Mouse (Mus musculus) mature B cell (primary cell): ENCODE measurements around the gene Galr2.
"Not testable (repeated sequence)": the region's sequence is repeated elsewhere in the genome, so short reads cannot be mapped to it uniquely, and the experiment has no call there.

Experiments
- in situ Hi-C: fragments of 300-500 bp; cut with MboI; formaldehyde crosslinking; loops from 2 replicates; pipeline ENCODE4 v1.14.3; 2019

Gene Galr2

GRCm38 (mm10) chr11:116269560-116269959 is 11.2 kb upstream of the Galr2 start:
- in situ Hi-C loops = no loop called here

GRCm38 (mm10) chr11:116272589-116273468 is 7.9 kb upstream of the Galr2 start:
- in situ Hi-C loops = no loop called here

DNA sequence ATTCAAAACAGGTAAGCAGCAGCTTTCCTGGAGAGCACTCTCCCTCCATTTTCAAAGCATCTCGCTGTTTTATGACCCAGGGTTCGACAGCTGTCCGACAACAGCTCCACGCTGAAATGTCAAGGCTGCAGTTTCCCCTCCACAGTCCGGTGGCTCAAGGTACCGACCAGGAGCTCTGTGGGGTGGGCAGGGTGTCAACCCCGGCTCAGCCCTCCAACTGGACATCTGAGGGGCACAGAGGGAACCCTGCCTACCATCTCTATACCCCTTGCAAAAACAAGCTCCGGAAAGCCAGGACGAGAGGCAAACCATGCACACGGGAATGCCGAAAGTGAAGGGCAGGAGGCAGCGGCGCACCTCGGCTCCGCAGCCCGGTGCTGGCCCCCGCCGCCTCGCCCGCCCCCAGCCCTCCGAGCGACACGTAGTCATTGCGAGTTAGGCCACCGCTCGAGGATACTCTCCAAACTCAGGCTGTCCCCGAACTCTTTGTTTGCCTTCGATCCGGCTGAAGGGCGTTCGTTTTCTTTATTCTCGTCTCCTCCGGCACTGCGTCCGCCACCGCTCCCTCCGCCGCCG is 7.2 kb upstream of the Galr2 start:
- in situ Hi-C loops = no loop called here

GRCm38 (mm10) chr11:116274045-116274666 is 6.6 kb upstream of the Galr2 start, which contains the start of gene Srp68:
Gene Srp68, minus strand, starts transcription at chr11:116274217.
- in situ Hi-C loops = no loop called here

GRCm38 (mm10) chr11:116277184-116277583 is 3.6 kb upstream of the Galr2 start:
- in situ Hi-C loops = not testable (repeated sequence)

- in situ Hi-C loops = no loop called here
Observed at GRCm38 (mm10) chr11:116281671-116282070, 932 bp downstream of the Galr2 start.

GRCm38 (mm10) chr11:116282089-116282488 is 1.4 kb downstream of the Galr2 start:
- in situ Hi-C loops = no loop called here

- in situ Hi-C loops = no loop called here
Observed at GRCm38 (mm10) chr11:116282912-116283521, 2.3 kb downstream of the Galr2 start.

DNA sequence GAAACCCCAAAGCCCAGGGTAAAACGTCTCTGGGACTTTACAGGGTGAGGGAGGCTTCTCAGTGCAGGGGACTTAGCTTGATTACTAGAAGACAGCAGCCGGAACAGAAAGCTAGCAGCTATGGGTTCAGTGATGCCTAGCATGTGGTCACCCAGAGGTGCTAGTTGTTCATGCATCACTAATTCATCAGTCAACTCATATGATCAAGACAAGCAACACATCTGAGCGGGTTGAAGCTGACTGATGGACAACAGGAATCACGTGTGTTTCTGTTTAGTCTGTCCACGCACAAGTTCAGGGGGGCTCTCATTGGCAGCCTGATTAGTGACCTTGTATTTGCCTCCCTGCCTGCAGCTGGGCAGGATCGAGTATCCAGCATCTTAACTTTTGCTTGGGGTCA is 3.2 kb downstream of the Galr2 start:
- in situ Hi-C loops = no loop called here

DNA sequence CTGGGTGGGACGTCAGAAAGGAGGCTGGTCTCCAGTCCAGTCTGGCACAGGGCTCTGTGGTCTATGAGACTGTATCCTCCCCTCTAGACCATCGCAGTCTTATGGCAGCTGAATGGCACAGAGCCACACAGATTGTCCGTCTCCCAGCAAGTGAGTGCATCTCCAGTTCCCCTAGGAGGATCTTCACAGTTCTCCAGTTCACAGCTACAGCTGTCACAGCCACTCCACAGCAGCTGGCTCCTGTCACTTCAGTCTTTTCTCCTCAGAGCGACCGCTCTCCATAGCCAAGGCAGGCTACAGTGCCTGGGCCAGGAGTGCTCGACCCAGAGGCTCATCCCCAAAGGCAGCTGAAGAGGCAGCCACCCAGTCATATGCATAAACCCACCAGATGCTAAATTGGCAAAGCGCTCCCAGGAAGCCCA is 5.0 kb downstream of the Galr2 start:
- in situ Hi-C loops = no loop called here

- in situ Hi-C loops = no loop called here
Observed at GRCm38 (mm10) chr11:116287351-116287750, 6.6 kb downstream of the Galr2 start.

DNA sequence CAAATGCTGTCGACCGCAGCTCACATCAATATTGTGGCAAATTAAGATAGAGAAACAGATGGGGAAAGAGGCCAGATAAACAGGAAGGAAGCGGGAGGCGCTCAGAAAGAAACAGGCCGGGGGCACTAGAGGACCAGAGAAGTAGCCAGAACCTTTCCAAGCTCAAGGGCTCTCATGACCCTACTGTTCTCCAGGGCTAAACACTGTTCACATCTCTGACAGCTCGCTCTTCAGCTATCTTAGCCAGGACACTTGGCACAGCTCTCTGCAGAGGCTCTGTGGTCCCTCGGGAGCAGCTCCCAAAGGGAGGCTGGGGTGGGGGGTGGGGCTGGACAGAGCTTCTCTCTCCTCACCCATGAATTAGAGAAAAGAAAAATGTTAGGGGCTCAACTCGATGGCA is 9.8 kb downstream of the Galr2 start:
- in situ Hi-C loops = no loop called here

- in situ Hi-C loops = no loop called here
Observed at GRCm38 (mm10) chr11:116292401-116292800, 11.7 kb downstream of the Galr2 start.

- in situ Hi-C loops = no loop called here
Observed at GRCm38 (mm10) chr11:116293538-116294137, 12.9 kb downstream of the Galr2 start.

DNA sequence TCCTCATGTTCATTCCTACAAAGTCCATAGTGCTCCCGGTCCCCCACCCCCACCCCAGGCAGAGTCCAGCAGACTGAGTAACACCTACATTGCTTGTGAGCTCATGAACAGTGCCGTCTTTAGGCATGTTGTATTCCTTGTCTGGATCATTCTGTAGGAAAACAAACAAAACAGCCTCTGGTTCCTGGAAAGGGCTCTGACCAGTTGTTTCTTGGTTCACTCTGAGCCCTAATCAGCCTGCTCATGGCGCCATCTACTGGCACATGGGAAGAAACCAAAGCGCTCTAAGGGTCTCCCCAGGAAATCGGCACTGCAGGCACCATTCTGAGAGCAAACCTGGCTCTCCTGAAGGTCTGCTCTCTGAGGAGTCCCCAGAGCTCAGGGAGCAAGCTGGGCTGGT is 13.6 kb downstream of the Galr2 start:
- in situ Hi-C loops = no loop called here

- in situ Hi-C loops = no loop called here
Observed at GRCm38 (mm10) chr11:116296191-116296734, 15.5 kb downstream of the Galr2 start.

- in situ Hi-C loops = no loop called here
Observed at GRCm38 (mm10) chr11:116297017-116297416, 16.3 kb downstream of the Galr2 start.

DNA sequence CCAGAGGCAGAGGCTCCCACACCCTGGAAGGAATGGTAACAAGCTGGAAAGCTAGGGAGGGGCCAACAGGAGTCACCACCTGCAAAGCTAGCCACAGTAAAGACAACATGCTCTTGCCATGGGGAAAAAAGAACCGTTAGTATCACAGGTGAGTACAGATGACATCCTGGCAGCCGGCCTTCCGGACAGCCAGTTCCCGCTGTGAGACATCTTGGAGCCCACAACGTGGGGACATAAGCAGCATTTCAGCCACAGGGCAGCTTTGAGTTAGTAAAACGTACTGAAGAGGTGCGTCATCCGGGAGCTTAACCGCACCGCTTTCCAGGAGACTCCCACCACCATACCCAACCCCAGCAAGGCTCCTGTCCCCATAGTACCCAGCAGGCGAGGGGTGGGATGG is 17.5 kb downstream of the Galr2 start:
- in situ Hi-C loops = no loop called here

DNA sequence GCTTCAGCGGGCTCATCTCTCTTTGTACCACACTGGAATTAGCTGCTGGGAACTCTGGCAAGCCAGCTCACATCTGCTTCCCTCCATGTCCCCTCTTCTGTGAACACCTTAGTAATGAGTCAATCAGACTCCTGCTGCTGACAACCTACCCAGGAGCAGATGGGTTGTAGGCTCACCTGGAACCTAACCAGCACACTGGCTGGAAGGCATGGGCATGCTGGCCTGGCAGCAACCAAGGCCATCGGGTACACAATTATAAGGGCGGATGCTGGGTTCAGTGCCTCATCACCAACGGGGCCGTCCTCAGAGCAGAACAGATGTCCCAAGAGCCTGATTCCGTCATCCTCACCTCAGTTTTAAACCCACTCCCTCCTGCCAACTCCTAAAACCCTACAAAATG is 17.9 kb downstream of the Galr2 start:
- in situ Hi-C loops = no loop called here

DNA sequence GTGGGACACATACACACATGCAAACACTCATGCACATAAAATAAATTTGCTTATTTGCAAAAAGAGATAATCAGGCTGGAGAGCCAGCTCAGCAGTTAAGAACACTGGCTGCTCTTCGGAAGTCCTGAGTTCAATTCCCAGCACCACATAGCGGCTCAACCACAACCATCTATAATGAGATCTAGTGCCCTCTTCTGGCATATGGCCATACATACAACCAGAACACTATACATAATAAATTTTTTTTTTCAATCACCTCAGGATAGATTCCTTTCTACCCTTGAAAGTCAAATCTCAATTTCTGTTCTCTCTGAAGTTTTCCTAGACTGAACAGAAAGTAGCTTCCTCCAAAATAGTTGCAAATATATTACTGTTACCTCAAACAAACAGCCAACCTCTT is 24.7 kb downstream of the Galr2 start:
- in situ Hi-C loops = no loop called here

DNA sequence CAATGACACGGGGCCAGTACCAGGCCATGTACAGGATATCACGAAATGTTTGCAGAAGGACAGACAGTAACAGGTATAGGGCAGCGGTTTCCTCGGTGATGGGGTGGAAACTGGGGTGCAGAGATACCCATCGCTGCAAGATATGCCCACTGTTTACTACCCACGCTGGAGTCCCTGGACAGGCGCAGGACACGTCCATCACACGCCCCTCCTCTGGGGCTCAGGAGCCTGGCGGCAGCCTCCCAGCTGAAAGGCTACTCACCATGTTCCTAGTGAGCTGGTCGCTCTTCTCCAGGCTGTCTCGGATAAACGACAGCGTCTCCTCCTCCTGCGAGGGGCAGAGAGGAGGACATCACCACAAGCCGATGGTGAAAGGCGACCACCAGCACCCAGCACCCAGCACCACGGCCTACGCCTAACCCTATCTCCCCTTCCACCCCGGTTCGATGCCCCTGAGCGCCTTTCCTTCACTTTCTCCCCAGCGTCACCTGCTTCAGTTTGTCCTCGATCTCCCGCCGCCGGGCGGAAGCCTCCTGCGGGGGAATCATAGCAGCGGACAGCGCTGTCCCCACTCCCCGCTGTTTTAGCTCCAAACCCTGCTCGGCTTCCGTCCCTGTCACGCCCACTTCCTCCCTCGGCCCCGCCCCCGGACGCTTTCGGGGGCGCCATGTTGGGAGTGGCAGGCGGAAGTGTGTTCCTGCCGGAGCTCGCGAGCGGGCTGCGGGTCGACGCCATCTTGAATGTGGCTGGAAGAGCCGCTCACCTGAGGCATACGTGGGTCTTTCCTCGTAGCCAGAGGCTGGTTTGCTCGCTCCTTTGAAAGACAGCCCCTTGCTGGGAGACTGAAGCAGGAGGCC is 25.6 kb downstream of the Galr2 start:
- in situ Hi-C loops = no loop called here
